Mouse (Mus musculus) forelimb bud, embryonic 11.5 days (tissue): ENCODE measurements around the gene Lmbr1.

ENCODE experiments used
- DNase-seq: peaks from one replicate; pipeline ENCODE4 v3.0.0-alpha.2; 2012; ENCODE audit warnings: low read depth, low spot score

The Lmbr1 gene

DNA sequence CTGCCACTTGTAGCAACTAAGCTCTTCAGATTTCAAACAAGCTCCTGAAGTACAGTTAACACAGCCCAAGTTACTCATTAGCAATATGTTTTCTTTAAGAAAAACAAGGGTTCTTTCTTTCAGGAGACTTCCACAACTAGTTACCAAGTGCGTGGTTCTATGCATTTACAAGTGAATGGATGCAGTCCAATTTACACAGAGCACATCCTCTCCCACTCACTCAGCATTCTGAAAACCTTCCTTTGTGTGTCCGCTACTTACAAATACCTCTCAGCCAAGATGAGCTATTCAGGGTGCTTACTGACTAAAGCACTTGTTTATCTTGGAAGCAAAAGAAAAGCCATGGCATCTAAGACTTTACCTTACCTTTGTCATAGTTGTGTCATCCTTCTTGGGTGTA lies 124.3 kb downstream of the Lmbr1 start:
- no peak for DNase-seq

DNA sequence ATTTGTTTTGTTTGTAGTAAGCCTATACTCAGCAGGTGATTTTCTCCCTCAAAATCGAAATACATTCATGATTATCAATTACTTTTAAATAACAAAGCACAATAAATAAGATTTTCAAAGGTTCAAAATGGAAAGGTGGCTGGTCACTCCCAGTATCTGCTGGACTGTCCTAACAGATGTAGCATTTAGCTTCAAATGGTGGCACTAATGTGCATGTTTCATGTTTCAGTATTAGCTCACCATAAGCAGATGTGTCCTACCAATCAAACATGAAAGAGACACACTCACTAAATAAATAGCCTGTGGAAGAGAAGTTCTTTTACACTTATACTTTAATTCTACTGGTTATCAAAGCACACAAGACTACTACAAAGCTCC lies 126.7 kb downstream of the Lmbr1 start:
- no peak for DNase-seq

- no peak for DNase-seq
Observed at GRCm38 (mm10) chr5:29250795-29251495, 127.2 kb downstream of the Lmbr1 start.

DNA sequence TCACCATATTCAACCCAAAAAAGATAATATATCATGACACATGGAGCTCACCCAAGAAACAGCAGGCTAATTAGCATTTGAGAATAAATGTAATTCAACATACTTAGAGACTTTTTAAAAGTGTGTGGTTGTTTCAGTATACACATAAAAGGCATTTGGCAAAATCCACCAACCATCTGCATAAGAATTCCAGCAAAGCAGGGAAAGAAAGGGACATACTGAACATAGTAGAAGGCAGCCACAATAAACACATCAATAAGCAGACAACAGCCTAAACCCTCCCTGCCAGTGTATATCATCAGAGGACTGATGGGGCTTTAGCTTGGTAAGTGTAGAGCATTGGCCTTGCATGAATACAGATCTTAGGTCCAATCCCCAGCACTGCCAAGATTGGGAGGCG lies 133.4 kb downstream of the Lmbr1 start:
- no peak for DNase-seq

DNA sequence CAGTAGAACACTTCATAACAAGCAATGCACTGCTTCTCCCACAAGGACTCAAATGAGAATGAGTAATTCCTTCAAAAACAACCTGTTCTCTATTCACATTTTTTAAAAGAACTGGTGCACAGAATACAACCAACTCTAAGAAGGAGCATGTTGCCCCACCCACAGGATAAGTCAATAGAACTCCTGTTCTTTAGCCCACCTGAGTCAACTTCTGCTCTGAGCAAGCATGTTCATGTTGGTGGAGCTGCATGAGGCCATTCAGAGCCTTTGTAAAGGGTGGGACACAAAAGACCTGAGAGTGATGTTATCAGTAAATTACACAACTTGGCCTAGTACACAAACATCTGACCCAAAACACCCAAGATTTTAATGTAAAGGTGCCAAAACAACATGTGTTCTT lies 139.8 kb downstream of the Lmbr1 start:
- no peak for DNase-seq

DNA sequence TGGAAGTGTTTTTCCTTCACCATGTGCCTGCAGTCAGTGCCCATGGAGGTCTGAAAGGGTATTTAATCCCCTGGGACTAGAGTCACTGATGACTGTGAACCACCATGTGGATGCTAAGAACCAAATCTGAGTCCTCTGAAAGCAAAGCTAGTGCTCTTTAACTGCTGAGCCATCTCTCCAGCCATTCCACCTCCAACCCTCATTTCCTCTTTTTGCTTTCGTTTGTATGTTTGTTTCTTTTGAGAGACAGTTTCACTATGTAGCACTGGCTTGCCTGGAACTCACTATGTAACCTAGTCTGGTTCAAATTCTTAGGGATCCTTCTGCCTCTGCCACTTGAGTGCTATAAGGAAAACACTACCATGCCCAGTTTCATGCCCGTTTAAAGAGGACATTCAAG lies 147.7 kb downstream of the Lmbr1 start:
- no peak for DNase-seq

GRCm38 (mm10) chr5:29224089-29224488 lies 154.1 kb downstream of the Lmbr1 start:
- no peak for DNase-seq

DNA sequence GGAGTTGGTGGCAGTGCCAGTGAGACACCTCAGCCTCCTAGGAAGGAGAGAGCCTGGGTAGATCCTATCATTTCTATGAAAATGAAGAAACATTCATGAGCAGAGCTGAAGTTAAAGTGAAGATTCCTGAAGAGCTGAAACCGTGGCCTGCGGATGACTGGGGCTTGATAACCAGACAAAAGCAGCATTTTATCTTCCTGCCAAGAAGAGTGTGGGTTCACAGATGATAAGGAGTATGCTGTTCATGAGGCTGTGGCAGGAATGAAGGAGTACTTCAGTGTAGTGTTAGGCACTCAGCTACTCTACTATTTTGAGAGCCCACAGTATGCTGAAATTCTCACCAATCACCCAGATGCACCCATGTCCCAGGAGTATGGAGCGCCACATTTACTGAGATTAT lies 160.2 kb downstream of the Lmbr1 start:
- DNase-seq = no peak

- DNase-seq = no peak
Observed at GRCm38 (mm10) chr5:29211980-29212555, 166.1 kb downstream of the Lmbr1 start.

DNA sequence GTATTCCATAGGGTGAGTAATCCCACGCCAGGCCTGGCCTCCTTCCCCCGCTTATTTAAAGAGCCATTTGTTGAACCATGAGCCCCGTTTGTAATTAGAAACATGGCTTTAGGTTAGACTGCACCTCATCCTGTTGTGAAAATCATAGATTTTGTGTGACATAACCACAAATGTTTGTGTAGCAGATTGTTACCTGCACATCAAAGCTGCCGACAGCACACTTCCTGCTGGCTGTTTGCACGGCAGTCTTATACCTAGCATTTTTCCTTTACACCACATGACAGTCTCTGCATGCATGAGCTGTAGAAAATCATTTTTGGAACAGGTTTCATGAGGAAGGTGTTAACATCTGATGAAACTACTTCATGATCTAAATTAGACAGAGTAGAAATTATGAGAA lies 172.5 kb downstream of the Lmbr1 start:
- no peak for DNase-seq

DNA sequence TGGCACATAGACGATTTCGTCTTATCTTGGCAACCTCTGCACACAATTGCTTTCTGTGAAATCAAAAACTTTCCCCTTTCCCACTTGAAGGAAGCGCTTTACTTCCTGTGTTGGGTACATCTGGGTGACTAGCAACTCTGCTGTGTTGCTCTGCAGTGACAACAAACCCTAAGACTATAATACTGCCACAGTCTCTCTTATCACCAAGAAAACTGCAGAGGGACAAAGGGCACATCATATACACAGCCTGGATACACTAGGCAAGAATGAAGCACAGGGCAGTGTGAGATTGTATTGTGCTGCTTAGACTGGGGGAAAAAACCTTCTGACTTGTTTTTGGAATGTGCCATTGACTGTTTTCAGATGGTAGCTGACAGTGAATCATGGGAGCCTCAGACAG lies 178.3 kb downstream of the Lmbr1 start:
- no peak for DNase-seq

GRCm38 (mm10) chr5:29198960-29199488 lies 179.2 kb downstream of the Lmbr1 start:
- no peak for DNase-seq

GRCm38 (mm10) chr5:29197187-29197586 lies 181.0 kb downstream of the Lmbr1 start:
- DNase-seq = no peak

GRCm38 (mm10) chr5:29196264-29196658 lies 181.9 kb downstream of the Lmbr1 start:
- DNase-seq = no peak

DNA sequence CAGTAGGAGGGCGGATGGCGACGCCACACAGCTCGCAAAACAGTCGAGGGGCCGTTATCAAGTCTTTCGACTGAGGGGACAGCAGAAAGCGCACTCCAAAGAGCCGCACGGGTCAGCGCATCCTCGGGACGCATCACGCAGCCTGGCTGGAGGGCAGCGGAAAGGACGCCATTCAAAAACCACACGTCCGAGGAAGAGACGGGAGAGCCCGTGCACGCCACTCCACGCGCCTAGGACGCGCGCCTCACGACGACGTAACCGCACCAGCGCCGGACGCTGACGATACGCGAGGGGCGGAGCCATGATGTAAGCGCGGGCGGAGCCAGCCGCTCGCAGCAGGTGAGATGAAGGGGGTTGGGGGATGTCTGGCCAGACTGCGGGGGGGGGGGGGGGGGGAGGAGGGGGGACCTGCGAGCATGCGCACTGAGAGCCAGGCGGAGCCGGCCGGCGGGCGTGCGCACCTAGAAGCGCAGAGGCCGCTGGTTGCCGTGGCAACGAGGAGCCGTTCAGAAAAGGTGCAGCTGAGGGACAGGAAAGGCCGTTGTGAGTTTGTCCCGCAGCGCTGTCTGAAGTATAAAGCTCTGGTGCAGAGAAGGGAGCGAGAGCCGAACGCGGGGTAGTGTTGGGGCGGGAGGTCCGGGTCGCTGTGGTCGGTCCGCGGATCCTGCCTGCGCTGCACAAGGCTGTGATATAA lies 182.5 kb downstream of the Lmbr1 start, which contains the start of gene Rnf32:
Gene Rnf32 (plus strand): TSS at position 423 of the 694 bp plus-strand sequence.
- peak; percentile 94 for DNase-seq

GRCm38 (mm10) chr5:29195231-29195569 lies 183.0 kb downstream of the Lmbr1 start:
- no peak for DNase-seq

- DNase-seq = no peak
Observed at GRCm38 (mm10) chr5:29186798-29187197, 191.4 kb downstream of the Lmbr1 start.
